8 mouse cellular contexts compared by ENCODE assay signal in the genomic region with DNA sequence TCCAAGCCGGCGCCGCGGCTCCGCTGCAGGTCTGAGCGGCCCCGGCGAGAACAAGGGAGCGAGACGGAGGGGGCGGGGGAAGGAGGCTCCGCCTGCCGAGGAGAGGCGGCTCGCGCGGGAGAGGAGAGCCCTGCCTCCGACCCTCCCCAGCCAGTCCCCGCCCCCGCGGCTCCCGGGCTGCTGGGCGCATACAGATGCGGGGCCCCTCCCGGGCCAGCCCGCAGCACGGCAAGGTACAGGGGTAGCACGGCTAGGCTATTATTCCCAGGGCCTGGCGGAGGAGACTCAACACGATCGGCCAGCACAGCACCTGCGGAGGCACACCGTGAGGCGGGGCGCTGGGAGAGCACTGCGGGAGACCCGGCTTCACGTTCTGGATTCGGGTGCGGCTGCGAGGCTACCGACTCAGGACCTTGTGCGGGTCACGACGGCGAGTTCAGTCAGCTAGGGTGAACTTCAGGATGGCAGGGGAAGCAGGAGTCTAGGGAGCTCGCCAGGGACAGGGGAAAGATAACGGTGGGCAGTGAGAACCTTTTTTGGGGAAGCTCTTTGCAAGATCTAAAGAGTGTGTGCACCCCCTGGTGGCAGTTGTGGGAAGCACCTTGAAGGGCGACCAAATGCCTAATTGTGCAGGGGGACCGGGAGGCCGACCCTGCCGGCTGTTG. TPM values are rescaled to one million over a fixed set of nuclear protein-coding genes. Genes with fewer than 3 reads are reported as not detected.
DNase-seq lines count a peak whose midpoint lies in the region; ATAC-seq and TF ChIP-seq lines count a peak whose summit lies in the region.

A gene (minus strand): TSS at position 60 of the 665 bp plus-strand sequence.

- H3K4me3 ChIP-seq in E14TG2a.4 (replicated peaks; ENCODE audit: low read length), result peak within 1 kb of the TSS; percentile 86
- peak within 1 kb of the TSS; percentile 69 for H3K4me3 ChIP-seq in forebrain, embryonic 11.5 days (ENCODE audit: low read depth, low read length)
- peak within 1 kb of the TSS; percentile 80 for H3K4me3 ChIP-seq in heart, embryonic 16.5 days (ENCODE audit: low read length)
- peak within 1 kb of the TSS; percentile 71 for H3K4me3 ChIP-seq in liver, embryonic 13.5 days (replicated peaks)
- H3K4me3 ChIP-seq in stomach, embryonic 14.5 days (ENCODE audit: low read depth, low read length), result peak within 1 kb of the TSS; percentile 49

- DNase-seq in c-Kit-positive CD71-positive TER-119-negative erythroid progenitor cells, embryonic 14.5 days (ENCODE audit: low read depth), result peak; percentile 84
- peak; percentile 96 for DNase-seq in forebrain, embryonic 11.5 days (ENCODE audit: low spot score)
- peak; percentile 90 to 95 for DNase-seq in kidney, postnatal 25 days
- peak; percentile 80 for DNase-seq in liver, embryonic 13.5 days
- DNase-seq in natural killer cell, adult 2 months (ENCODE audit: low spot score in 2 of 2), result peak; percentile 74 to 85

- no peaks in the 10 kb centered on the region for H3K9me3 ChIP-seq in E14TG2a.4 (ENCODE audit: low read length)
- no peaks in the 10 kb centered on the region for H3K9me3 ChIP-seq in forebrain, embryonic 11.5 days (ENCODE audit: control insufficient read depth, low read length)
- no peaks in the 10 kb centered on the region for H3K9me3 ChIP-seq in heart, embryonic 16.5 days (replicated peaks; ENCODE audit: control insufficient read depth, low read length)
- H3K9me3 ChIP-seq in liver, embryonic 13.5 days (replicated peaks), result no peaks in the 10 kb centered on the region
- no peaks in the 10 kb centered on the region for H3K9me3 ChIP-seq in stomach, embryonic 14.5 days (ENCODE audit: control insufficient read depth, low read depth, low read length)

- peak within 1 kb of the TSS; percentile 79 for H3K27ac ChIP-seq in forebrain, embryonic 11.5 days (ENCODE audit: low read depth, low read length)
- H3K27ac ChIP-seq in heart, embryonic 16.5 days (ENCODE audit: low read length), result peak within 1 kb of the TSS; percentile 68
- peak within 1 kb of the TSS; percentile 66 for H3K27ac ChIP-seq in liver, embryonic 13.5 days
- H3K27ac ChIP-seq in stomach, embryonic 14.5 days (ENCODE audit: low read length), result peak within 1 kb of the TSS; percentile 64

- peaks cover 54% of the 10 kb centered on the region for H3K36me3 ChIP-seq in E14TG2a.4 (ENCODE audit: insufficient read depth, low read length)
- peaks cover 24% of the 10 kb centered on the region for H3K36me3 ChIP-seq in forebrain, embryonic 11.5 days (ENCODE audit: control insufficient read depth, insufficient read depth, low read length)
- peaks cover 40% of the 10 kb centered on the region for H3K36me3 ChIP-seq in heart, embryonic 16.5 days (ENCODE audit: control insufficient read depth, insufficient read depth)
- H3K36me3 ChIP-seq in liver, embryonic 13.5 days, result peaks cover 45% of the 10 kb centered on the region
- peaks cover 56% of the 10 kb centered on the region for H3K36me3 ChIP-seq in stomach, embryonic 14.5 days (ENCODE audit: control insufficient read depth, insufficient read depth, low read length)

- H3K4me2 ChIP-seq in forebrain, embryonic 11.5 days (ENCODE audit: low read depth, low read length, severe bottlenecking), result peak within 1 kb of the TSS; percentile 84
- peak within 1 kb of the TSS; percentile 99 for H3K4me2 ChIP-seq in heart, embryonic 16.5 days (ENCODE audit: low read depth, low read length)
- peak within 1 kb of the TSS; percentile 100 for H3K4me2 ChIP-seq in liver, embryonic 13.5 days
- H3K4me2 ChIP-seq in stomach, embryonic 14.5 days (replicated peaks; ENCODE audit: low read depth, low read length), result peak within 1 kb of the TSS; percentile 85

- TF ChIP-seq CTCF in E14TG2a.4 (conservative IDR thresholded peaks at IDR 0.05; ENCODE audit: low read length), result peak; percentile 80

- H3K9ac ChIP-seq in forebrain, embryonic 11.5 days (ENCODE audit: low read length), result peak within 1 kb of the TSS; percentile 93
- H3K9ac ChIP-seq in heart, embryonic 16.5 days (ENCODE audit: low read length), result peak within 1 kb of the TSS; percentile 88
- peak within 1 kb of the TSS; percentile 78 for H3K9ac ChIP-seq in liver, embryonic 13.5 days
- H3K9ac ChIP-seq in stomach, embryonic 14.5 days (replicated peaks; ENCODE audit: low read depth, low read length), result peak within 1 kb of the TSS; percentile 76

- peak; percentile 90 for ATAC-seq in forebrain, embryonic 11.5 days (replicated peaks; ENCODE audit: low FRiP score)
- ATAC-seq in heart, embryonic 16.5 days (replicated peaks; ENCODE audit: extremely low read depth, insufficient read depth, low FRiP score), result peak; percentile 92
- peak; percentile 95 for ATAC-seq in liver, embryonic 13.5 days (ENCODE audit: low read depth)
- ATAC-seq in stomach, embryonic 14.5 days (ENCODE audit: insufficient number of reproducible peaks, insufficient read depth, low FRiP score, low read depth), result peak; percentile 93

- WGBS in forebrain, embryonic 11.5 days, result under 1% methylated on average over 40 of the region's 52 CpGs
- under 1% methylated on average over 51 of the region's 52 CpGs for WGBS in heart, embryonic 16.5 days
- WGBS in liver, embryonic 13.5 days (ENCODE audit: insufficient replicate concordance), result 1% methylated on average over 48 of the region's 52 CpGs
- under 1% methylated on average over 45 of the region's 52 CpGs for WGBS in stomach, embryonic 14.5 days

- peaks cover 58% of the 10 kb centered on the region for H3K4me1 ChIP-seq in E14TG2a.4 (replicated peaks; ENCODE audit: low read depth, low read length)
- H3K4me1 ChIP-seq in forebrain, embryonic 11.5 days (replicated peaks; ENCODE audit: control insufficient read depth, insufficient read depth, low read length), result peaks cover 7% of the 10 kb centered on the region
- H3K4me1 ChIP-seq in heart, embryonic 16.5 days (ENCODE audit: control insufficient read depth, insufficient read depth, low read length), result peaks cover 3% of the 10 kb centered on the region
- H3K4me1 ChIP-seq in liver, embryonic 13.5 days (replicated peaks), result peaks cover 11% of the 10 kb centered on the region
- H3K4me1 ChIP-seq in stomach, embryonic 14.5 days (ENCODE audit: control insufficient read depth, insufficient read depth, low read length), result peaks cover 11% of the 10 kb centered on the region; the same call in 1 of the 2 replicates

- peaks cover 30% of the 10 kb centered on the region for H3K27me3 ChIP-seq in E14TG2a.4 (ENCODE audit: insufficient read depth, low read length)
- no peaks in the 10 kb centered on the region for H3K27me3 ChIP-seq in forebrain, embryonic 11.5 days (ENCODE audit: control insufficient read depth, insufficient read depth, low read length)
- H3K27me3 ChIP-seq in heart, embryonic 16.5 days (ENCODE audit: control insufficient read depth, insufficient read depth, low read length), result 0 out of 2 replicates have a peak, but pooled peaks cover 2% of the 10 kb centered on the region
- H3K27me3 ChIP-seq in liver, embryonic 13.5 days, result peaks cover 20% of the 10 kb centered on the region
- no peaks in the 10 kb centered on the region for H3K27me3 ChIP-seq in stomach, embryonic 14.5 days (ENCODE audit: control insufficient read depth, insufficient read depth, low read length)

RNA-seq across cellular contexts. Expression of the gene that starts here (rescaled TPM):
- 10.5 and 12.3 TPM in 2 replicates for polyA plus RNA-seq in forebrain, embryonic 11.5 days (2014; fragmentation: Nextera tagmentation; extraction: Ambion mirVana)
- 1.4 and 1.9 TPM in 2 replicates for polyA plus RNA-seq in heart, embryonic 16.5 days (2015; fragmentation: Nextera tagmentation; extraction: Ambion mirVana)
- 0.25 and 0.38 TPM in 2 replicates for polyA plus RNA-seq in liver, embryonic 13.5 days (2015; fragmentation: Nextera tagmentation; extraction: Ambion mirVana)
- 4.5 and 5.1 TPM in 2 replicates for polyA plus RNA-seq in stomach, embryonic 14.5 days (2014; fragmentation: Nextera tagmentation; extraction: Ambion mirVana)

Comparison
In these comparisons a context has a peak if more than half of its experiments do, and no peak if none do; other contexts are left out.
1. Peak in every context shown above with its lines: DNase-seq, ATAC-seq, H3K4me3 ChIP-seq and H3K27ac ChIP-seq.
2. Peak in DNase-seq, ATAC-seq, H3K4me3 ChIP-seq, H3K27ac ChIP-seq, H3K9ac ChIP-seq and H3K4me2 ChIP-seq in liver, embryonic 13.5 days; RNA of the gene not detected or under 1 TPM.